Mouse (Mus musculus) testis, postnatal 10 days (tissue): Measurements from ENCODE around the gene Racgap1.

Experiments
- DNase-seq: peaks from one replicate; pipeline ENCODE4 v3.0.0; 2021; ENCODE audit warnings: low spot score

Racgap1 gene

DNA sequence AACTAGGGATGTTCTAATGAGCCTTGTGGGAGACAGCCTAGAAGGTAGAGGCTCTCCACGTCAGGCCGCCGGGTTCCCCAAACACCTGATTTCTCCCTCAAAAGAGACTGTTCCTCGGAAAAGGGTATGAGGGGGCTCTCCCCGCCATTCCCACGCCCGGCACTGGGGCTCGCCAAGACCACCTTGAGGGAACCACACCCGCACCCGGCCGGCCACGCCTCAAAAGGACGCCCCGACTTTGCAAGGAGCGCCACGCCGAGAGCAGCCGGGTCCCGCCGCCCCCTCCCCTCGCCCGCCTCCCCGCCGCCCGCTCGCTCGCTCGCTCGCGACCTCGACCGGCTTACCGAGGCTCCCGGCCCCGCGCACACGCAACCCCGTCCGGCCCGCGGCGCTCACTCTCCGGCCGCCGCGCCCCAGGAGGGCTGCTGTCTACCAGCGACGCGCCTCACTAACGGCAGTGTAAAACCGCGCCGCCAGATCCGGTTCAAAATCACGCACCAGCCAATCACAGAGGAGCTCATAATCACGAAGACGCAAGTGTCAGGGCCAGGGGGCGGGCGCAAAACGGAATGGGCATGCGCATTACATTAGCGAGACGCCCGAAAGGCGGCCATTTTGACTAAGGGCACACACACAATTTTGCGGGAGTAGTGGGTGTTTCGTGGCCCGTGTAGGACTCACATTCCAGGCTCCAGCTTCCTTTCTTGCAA, at the start of gene Racgap1:
TSS of gene Racgap1 (minus strand) at position 494 of the 710 bp plus-strand sequence.
- DNase-seq: peak; percentile 97

DNA sequence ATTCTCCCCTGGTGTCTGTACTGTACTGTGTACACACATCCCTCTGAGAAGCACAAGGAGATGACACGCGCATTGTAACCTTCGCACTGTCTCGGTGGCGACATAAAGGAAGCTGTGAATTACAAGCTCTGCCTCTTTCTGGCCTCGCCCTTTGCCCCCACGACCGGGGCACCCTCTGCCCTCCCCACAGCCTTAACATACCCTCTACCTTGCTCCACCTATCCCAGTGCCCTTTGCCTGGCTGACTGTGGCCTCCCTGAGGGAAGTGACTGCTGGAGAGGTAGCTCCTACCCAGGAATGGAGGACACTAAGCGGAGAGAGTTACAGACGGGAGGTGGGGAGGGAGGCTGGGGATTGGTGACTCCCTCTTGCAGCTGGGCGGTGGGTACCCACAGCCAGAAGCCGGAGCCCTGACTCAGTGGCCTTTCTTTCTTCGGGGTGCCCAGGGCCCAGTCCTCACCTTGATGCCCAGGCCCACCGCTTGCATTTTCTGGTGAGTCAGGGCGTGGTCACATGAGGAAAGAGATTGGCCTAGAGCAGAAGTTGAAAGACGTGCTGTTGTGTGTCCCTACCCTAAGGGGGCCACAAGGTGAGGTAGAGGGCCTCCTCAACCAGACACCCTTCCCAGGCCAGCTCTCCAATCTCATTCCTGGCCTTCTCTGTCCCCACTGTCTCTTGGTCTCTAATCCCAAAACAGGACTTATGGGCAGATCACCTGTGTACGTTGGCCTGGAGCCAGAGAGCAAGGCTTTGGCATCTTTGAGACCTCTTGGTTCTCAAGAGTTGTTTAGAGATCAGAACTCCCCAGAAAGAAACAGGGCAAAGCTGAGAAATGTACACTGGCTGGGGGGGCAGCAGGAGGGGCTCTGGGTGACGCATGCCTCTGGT, 49.0 kb upstream of the Racgap1 start:
- DNase-seq: no peak

DNA sequence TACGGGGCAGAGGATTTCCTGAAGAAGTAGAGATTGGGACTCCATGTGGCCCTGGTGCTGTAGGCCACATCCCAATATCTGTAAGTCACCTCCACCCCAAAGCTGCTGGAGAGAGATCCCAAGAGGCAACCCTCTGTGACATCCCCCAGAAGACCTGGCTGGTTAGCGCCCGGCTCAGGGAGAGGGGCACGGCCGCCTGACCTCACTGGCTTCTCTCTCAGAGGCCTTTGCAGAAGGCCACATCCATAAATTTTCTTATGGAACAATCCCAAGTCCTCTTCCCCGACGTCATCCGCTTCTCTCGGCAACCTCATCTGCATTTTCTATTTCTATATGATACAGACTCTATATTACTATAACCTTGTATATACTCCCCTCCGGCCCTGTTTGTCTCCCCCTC, 48.3 kb upstream of the Racgap1 start:
- no peak for DNase-seq

DNA sequence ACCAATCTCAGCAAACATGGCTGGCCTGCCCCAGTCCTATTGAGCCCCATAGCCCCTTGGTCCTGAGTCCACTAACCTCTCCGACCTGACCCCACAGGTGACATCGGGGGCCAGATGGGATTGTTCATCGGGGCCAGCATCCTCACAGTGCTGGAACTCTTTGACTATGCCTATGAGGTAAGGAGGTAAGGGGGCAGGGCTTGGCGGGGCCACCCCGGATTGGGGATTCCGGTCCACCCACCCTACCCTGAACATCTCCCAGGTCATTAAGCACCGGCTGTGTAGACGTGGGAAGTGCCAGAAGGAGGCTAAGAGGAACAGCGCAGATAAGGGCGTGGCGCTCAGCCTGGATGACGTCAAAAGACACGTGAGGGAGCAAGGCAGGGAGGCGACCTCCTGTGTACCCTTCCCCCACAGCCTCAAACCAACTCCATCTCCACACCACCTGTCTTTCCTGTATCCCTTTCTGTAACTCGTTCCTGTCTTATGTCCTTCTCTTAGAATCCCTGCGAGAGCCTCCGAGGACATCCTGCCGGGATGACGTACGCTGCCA, 47.2 kb upstream of the Racgap1 start:
- no peak for DNase-seq

DNA sequence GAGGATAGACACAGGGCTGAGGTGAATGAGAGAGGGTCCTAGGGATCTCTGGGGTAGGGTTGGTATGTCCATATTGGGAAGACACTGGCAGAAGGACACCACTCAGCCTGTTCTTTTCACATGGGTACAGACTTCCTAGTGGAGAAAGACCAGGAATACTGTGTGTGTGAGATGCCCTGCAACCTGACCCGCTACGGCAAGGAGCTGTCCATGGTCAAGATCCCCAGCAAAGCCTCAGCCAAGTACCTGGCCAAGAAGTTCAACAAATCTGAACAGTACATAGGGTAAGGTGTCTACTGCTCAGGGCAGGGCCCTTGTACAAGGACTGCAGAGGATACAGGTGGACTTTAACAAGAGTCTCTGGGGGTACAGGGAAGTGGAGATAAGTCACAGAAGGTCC, 45.9 kb upstream of the Racgap1 start:
- DNase-seq: no peak

DNA sequence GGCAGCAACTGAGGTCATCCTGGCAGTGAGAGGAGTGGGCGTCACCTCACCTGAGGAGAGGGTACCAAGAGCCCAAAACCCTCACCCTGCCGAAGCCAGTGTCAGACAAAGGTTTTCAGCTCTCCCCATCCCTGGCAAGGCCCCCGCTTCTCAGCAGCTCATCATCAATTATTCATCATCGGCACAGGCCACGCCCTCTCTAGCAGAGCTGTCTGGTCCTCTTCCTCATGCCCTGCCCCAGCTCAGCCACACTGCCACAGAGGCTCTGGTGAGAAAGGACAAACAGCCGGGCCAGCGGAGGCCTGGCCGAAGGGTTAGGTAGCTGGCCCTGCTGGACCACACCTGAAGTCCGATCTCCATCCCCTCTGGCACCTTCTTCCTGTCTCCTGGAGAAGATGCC, 40.5 kb upstream of the Racgap1 start:
- no peak for DNase-seq

DNA sequence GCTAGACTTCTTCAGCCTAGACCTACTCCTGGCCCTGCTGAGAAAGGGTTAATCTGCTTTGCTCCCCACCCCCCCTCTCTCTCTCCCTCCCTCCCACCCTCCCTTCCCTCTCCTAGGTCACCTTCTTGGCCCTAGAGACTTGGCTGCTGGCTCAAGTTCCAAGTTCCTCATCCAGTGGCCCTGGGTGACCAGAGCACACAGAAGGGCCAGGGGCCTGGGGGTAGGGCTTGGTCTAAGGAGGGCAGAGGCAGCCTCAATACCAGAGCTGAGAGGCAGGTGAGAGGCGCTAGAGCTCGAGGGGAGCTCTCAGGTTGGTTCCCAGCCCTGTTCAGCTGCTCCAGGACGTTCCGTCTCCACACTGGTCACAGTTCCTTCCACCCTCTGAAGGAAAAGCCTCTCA, 39.5 kb upstream of the Racgap1 start:
- DNase-seq: no peak

DNA sequence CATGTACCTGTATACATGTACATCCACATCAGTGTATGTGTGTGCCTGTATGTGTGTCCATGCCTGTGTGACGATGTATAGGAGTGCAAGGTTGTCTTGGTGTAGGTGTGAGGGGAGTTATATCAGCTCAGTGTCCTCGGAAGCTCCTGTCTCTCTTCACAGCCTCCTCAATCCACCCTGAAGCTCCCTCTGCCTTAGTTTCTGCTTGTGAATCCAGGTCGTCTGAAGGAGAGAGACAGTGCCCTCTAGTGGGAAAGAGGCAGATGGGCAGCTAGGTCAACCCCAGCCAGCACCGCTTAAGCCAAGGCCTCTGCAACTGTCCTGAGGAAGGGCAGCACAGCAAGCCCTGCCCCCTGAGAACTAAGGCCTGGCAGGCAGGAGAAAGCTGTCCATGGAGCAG, 37.3 kb upstream of the Racgap1 start:
- peak; percentile 67 for DNase-seq

DNA sequence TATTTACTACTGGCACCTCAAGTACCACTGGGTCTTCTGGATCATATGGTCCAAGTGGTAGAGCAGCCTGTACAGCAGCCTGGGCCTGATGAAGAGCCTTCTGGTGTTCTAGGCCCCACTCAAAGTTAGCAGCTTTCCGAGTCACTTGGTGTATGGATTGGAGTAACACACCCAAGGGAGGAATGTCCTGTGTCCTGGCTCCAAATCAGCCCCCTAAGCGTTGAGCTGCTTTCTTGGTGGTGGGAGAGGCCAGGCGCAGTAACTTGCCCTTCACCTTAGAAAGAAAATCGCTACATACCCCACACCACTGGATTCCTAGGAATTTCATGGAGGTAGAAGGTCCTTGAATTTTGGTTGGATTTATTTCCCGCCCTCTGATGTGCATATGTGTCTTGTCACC, 32.7 kb upstream of the Racgap1 start:
- DNase-seq: no peak

DNA sequence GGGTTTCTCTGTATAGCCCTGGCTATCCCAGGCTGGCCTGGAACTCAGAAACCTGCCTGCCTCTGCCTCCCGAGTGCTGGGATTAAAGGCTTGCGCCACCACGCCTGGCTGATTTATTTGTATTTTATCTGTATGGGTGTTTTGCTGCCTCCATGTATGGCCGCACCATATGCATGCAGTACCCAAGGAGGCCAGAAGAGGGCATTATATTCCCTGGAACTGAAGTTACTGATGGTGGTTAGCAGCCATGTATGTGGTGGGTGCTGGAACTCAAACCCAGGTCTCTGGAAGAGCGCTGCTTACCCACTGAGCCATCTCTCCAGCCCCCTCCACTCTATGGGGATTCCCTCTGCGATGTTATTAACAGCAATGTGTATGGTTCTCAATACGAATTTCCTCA, 31.4 kb upstream of the Racgap1 start:
- no peak for DNase-seq

DNA sequence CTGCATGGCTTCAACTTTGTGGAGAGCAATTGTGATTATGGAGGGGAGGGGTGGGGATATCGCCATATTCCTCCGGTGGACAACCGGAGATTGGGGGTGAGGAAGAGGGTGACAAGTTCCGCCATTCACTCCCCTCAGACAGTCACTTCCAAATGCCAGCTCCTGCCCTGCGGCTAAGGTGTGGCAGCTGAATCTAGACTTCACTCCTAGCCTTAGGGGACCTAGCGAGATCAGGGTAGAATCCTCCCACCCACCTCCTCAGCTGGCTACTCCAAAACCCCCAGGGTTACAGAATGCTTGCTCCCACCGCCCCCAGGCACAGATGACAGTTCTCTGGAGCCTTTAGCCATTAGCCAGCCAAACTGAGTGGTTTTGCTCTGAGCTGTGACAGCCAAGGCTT, 27.6 kb upstream of the Racgap1 start:
- DNase-seq: no peak

DNA sequence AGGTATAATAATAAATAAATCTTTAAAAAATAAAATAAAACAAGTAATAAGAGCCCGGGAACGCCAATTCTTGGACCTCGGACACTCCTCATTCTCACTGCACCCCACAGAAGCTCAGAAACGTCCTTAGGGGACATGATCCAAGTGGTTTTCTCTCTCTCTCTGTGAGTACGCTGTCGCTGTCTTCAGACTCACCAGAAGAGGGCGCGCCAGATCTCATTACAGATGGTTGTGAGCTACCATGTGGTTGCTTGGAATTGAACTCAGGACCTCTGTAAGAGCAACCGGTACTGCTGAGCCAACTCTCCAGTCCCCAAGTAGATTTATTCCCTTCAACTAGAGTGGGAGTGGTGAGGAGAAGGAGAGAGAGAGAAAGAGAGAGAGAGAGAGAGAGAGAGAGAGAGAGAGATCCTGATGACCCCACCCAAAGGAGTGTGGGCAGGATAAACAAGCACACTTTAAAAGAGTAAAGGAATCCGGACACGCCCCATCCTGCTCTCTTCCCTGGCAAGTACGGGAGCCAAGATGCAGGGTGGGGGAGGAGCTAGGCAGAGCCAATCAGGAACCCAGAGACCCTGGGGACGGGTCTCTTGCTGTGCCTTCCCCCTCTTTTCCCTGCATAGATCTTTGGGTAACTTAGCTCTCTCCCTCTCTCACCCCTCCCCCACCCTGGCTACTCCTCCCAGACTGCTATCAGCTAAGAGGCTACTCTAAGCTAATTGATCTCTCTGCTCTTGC, 26.8 kb upstream of the Racgap1 start:
- DNase-seq: peak; percentile 68

DNA sequence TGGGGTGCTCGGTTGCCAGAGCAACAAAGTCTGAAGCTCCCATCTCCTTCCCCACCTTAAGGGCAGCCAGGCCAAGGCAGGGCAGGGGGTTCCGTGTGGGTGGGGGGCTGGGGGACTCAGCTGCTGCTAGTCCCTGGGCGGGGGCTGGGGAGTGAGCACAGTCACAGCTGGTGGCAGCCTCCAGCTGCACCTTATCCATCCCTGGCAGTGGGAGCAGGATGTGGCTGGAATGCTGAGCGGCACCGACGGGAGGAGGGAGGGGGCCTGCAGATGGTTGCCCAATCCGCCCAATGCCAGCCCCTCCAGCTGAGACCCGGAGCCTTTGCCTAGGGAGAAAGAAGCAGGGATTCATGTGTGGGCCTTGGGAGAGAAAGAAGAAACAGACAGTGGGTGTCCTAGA, 25.6 kb upstream of the Racgap1 start:
- no peak for DNase-seq

DNA sequence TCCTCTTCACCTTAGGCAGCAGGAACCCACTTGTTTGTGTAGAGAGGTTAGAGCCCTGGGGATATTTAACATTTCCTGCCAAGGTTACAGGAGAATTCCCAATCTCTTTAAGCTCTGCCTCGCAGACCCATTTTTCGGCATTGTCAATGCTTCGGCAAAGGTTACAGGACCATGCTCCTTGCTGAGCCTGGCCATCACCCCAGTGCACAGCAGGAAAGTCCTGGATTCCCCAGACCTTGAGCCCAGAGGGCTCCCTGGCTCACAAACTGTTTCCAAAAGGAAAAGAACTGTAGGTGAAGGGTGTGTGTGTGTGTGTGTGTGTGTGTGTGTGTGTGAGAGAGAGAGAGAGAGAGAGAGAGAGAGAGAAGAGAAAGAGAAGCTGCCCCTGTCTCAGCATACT, 23.4 kb upstream of the Racgap1 start:
- no peak for DNase-seq

DNA sequence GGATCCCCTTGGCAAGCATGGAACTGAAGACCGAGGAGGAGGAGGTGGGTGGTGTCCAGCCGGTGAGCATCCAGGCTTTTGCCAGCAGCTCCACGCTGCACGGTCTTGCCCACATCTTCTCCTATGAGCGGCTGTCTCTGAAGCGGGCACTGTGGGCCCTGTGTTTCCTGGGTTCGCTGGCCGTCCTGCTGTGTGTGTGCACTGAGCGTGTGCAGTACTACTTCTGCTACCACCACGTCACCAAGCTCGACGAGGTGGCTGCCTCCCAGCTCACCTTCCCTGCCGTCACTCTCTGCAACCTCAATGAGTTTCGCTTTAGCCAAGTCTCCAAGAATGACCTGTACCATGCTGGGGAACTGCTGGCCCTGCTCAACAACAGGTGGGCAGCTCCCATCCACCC, 20.3 kb upstream of the Racgap1 start:
- DNase-seq: no peak

DNA sequence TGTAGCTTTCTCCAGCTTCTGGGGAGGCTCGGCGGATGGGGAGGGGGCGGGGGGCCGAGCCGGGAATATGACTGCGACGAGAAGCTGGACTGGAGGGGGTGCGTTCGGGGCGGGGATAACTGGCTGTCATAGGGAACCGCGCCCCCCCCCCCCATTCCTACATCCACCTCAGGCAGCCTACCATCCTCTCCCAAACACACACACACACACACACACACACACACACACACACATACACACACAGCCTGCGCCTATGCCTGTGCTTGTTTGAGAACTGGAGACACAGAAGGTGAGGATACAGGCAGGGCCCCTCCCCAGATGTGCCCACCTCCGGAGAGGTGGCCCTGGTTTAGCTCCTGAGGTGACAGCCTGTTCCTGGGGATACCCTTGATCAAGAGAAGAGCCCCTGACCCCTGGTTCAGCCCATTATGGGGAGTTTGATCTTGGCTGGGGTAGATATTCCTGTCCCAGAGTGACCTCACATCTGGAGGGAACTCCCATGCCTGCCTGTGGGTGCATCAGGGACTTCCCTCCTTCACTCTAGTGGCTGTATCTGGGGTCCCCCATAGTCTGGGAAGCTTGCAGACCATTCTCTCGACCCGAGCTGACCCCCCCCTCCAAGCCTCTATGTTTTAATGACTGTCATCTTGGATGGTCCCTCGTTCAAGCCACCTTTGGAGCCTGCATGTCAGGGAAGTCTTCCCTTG, 19.7 kb upstream of the Racgap1 start:
- no peak for DNase-seq

DNA sequence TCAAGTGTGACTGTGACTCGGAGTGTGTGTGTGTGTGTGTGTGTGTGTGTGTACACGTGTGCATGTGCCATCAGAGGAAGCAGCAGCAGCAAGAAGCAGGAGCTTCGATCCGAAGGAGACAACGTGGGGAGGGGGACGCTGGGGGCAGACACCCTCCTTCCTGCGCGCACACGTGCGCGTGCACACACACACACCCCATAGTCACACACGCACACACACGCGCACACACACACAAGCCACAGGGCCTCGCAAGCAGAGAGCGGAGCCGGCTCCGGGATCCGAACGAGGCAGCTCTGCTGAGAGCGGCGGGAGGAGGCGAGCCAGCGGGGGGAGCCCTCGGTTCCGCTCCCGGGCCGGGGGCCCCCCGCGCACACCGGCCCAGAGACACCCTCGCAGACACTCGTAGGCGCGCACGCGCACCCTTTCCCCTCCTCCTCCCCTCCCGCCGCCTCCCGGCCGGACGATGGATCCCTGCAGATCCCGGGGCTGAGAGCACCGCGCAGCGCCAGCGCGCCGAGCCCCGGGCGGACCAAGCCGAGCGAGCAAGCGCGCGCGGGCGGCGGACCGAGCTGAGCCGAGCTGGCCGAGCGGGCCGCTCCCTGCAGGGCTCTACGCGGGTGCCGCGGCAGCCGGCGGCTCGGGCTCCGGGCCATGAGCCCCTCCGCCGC, 18.8 kb upstream of the Racgap1 start, which contains the start of gene Asic1:
TSS of gene Asic1 (plus strand) at position 215 of the 668 bp plus-strand sequence.
- DNase-seq: peak; percentile 81

DNA sequence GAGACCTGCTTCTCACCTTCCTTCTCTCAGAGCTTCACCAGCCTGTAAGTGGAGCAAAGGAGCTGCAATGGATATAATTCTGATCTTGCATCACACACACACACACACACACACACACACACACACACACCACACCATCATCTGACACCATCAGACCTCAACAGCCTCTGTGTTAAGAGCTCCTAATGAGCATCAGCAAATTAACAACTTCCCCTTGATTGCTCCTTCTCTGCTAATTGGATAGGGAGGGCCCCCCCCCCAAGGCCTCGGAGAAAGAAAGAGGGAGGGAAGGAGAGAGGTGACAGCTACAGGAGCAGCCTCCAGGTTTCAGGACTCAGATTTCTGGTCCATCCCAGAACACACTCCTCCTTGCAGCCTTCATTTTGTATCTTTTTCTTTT, 17.9 kb upstream of the Racgap1 start:
- DNase-seq: no peak

DNA sequence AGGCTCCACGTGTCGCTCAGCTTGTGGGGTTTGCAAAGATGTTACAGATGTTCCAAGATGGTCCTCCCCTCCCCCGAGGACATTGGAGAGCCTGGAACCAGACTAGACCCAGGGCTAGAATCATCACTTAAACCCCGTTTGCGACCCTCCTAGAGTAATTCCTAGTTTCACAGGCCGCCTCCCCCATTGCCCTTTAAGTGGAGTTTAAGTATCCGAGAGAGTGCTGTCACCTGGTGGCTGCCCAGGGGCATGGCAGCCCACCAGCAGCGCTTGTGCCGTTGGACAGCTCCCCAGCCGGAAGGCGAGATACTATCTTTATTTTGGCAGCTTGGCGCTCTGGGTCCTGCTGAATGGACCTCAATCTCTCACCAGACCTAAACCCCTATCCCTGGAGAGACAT, 17.4 kb upstream of the Racgap1 start:
- DNase-seq: peak; percentile 88

DNA sequence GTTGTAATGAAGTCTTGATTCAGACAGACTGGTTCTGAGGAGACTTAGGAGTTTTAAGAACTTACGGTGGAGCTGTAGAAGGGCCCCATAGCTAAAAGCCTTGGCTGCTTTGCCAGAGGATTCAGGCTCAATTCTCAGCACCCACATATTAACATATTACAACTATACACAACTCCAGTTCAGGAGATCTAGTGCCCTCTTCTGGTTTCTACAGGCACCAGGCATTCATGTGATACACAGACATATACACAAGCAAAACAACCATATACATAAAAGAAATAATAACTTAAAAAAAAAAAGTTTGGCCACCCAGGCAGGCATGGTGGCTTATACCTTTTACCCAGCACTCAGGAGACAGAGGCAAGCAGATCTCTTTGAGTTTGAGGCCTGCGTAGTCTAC, 16.1 kb upstream of the Racgap1 start:
- DNase-seq: no peak
